Comparison of ENCODE assay signal across 8 mouse cellular contexts in genomic region chr6:148896507-148896851, GRCm38 (mm10). TPM values are rescaled to one million over a fixed set of nuclear protein-coding genes. Genes with fewer than 3 reads are reported as not detected.
DNase-seq lines count a peak whose midpoint lies in the region; ATAC-seq lines count a peak whose summit lies in the region.

No protein-coding gene starts in this region.

- H3K36me3 ChIP-seq in limb, embryonic 13.5 days, result no peaks in the 10 kb centered on the region
- H3K36me3 ChIP-seq in stomach, embryonic 15.5 days, result no peaks in the 10 kb centered on the region

- H3K9me3 ChIP-seq in limb, embryonic 13.5 days, result no peaks in the 10 kb centered on the region
- H3K9me3 ChIP-seq in stomach, embryonic 15.5 days, result no peaks in the 10 kb centered on the region

- peaks cover 7% of the 10 kb centered on the region for H3K4me1 ChIP-seq in limb, embryonic 13.5 days
- H3K4me1 ChIP-seq in stomach, embryonic 15.5 days, result 0 out of 2 replicates have a peak, but pooled peaks cover 4% of the 10 kb centered on the region

- 51% methylated on average over 6 of the region's 6 CpGs for WGBS in limb, embryonic 13.5 days
- 40% methylated on average over 6 of the region's 6 CpGs for WGBS in stomach, embryonic 15.5 days

- DNase-seq in right cerebral cortex, adult 18-20 months, result peak; percentile 3
- DNase-seq in right cerebral cortex, postnatal 36 days (ENCODE audit: low spot score in 2 of 2), result no peak
- no peak for DNase-seq in frontal cortex, adult 2 months (ENCODE audit: extremely low spot score in 1 of 2, low spot score in 1 of 2)
- DNase-seq in gastrocnemius, postnatal 25 days, result no peak
- DNase-seq in frontal cortex, postnatal 25 days (ENCODE audit: low spot score in 2 of 2), result no peak

- H3K9ac ChIP-seq in limb, embryonic 13.5 days, result peak overlapping the region; percentile 65
- H3K9ac ChIP-seq in stomach, embryonic 15.5 days, result peak overlapping the region; percentile 16; the same call in 1 of the 2 replicates

- no peaks in the 10 kb centered on the region for H3K27me3 ChIP-seq in limb, embryonic 13.5 days
- H3K27me3 ChIP-seq in stomach, embryonic 15.5 days (replicated peaks), result no peaks in the 10 kb centered on the region

- peak overlapping the region; percentile 77 for H3K4me3 ChIP-seq in limb, embryonic 13.5 days
- peak overlapping the region; percentile 79 for H3K4me3 ChIP-seq in stomach, embryonic 15.5 days (replicated peaks)

- H3K27ac ChIP-seq in limb, embryonic 13.5 days, result peak overlapping the region; percentile 81
- peak overlapping the region; percentile 90 for H3K27ac ChIP-seq in stomach, embryonic 15.5 days

- ATAC-seq in erythroid progenitor cell, adult 5-6 weeks (replicated peaks; ENCODE audit: low FRiP score, poor library complexity, severe bottlenecking), result 0 out of 2 replicates have a peak, but pooled peaks have one; percentile 5
- ATAC-seq in limb, embryonic 13.5 days (ENCODE audit: low FRiP score, low read depth), result peak; percentile 41; the same call in 1 of the 2 replicates
- ATAC-seq in stomach, embryonic 15.5 days (ENCODE audit: insufficient read depth, low FRiP score, low read depth), result no peak; the same call in 1 of the 2 replicates

- H3K4me2 ChIP-seq in limb, embryonic 13.5 days (replicated peaks), result peak overlapping the region; percentile 74
- peak overlapping the region; percentile 76 for H3K4me2 ChIP-seq in stomach, embryonic 15.5 days

RNA-seq across cellular contexts. Expression of gene Caprin2, which starts 0.4 kb away (rescaled TPM):
- total RNA-seq in erythroid progenitor cell, adult 5-6 weeks (2015; ENCODE audit: low replicate concordance), result 13.0 and 23.9 TPM in 2 replicates
- total RNA-seq in erythroid progenitor cell, adult 5-6 weeks (2017; ENCODE audit: low replicate concordance), result 8.5 and 16.4 TPM in 2 replicates
- 15.1 and 17.7 TPM in 2 replicates for polyA plus RNA-seq in limb, embryonic 13.5 days (2015; fragmentation: Nextera tagmentation; extraction: Ambion mirVana)
- polyA plus RNA-seq in stomach, embryonic 15.5 days (2015; fragmentation: Nextera tagmentation; extraction: Ambion mirVana), result 15.4 and 17.4 TPM in 2 replicates
- polyA plus RNA-seq in frontal cortex, adult 2 months (2012; rRNA removed), result 18.4 and 19.4 TPM in 2 replicates
- 1 to 10 TPM; 3.4 to 4.2 TPM for total RNA-seq in gastrocnemius, postnatal 25 days (2021)

RNA-seq across cellular contexts. Expression of gene Sinhcaf, which starts 49.8 kb away (rescaled TPM):
- total RNA-seq in erythroid progenitor cell, adult 5-6 weeks (2015; ENCODE audit: low replicate concordance), result 1.1 and 9.2 TPM in 2 replicates
- 4.5 and 14.1 TPM in 2 replicates for total RNA-seq in erythroid progenitor cell, adult 5-6 weeks (2017; ENCODE audit: low replicate concordance)
- 107 and 108 TPM in 2 replicates for polyA plus RNA-seq in limb, embryonic 13.5 days (2015; fragmentation: Nextera tagmentation; extraction: Ambion mirVana)
- 87.0 and 90.3 TPM in 2 replicates for polyA plus RNA-seq in stomach, embryonic 15.5 days (2015; fragmentation: Nextera tagmentation; extraction: Ambion mirVana)
- polyA plus RNA-seq in frontal cortex, adult 2 months (2012; rRNA removed), result 2.3 and 2.7 TPM in 2 replicates
- 1 to 10 TPM in 1 of 2 experiments, under 1 TPM in 1; 0.95 to 2.7 TPM for total RNA-seq in gastrocnemius, postnatal 25 days (2021)

Comparison
In these comparisons a context has a peak if more than half of its experiments do, and no peak if none do; other contexts are left out.
1. RNA of gene Sinhcaf, which starts 49.8 kb away (polyA plus RNA-seq): 107 to 108 TPM in limb, embryonic 13.5 days and 87.0 to 90.3 TPM in stomach, embryonic 15.5 days; 2.3 to 2.7 TPM in frontal cortex, adult 2 months; every median in the first group is over 10 times any median in the second.